27 mouse cellular contexts compared by ENCODE assay signal in the genomic region with DNA sequence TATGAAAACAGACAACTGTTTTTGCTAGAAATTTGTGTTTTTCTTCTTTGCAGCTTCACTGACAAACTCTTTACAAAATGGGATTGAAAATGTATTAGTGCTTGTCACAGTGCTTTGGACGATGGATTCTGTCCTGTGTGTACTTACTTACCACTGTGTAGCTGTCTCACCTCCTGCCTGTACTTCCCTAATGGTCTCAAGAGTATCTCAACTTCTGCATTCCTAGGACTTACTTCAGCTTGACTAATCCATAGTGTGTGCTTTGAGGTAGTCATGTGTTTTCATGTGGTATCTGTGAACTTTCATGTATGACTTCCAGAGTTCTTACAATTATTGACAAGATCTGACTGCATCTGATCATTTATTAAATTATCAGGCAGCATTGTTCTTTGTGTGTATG. TPM values are rescaled to one million over a fixed set of nuclear protein-coding genes. Genes with fewer than 3 reads are reported as not detected.
DNase-seq lines count a peak whose midpoint lies in the region; ATAC-seq and TF ChIP-seq lines count a peak whose summit lies in the region.
"Had no signal": no experiment of that assay in that cellular context is flagged by ENCODE, and none has a peak within 500 bp of the region (broad histone marks: within the 10 kb centered on the region; RNA-seq: fewer than 3 reads in every experiment).

No protein-coding gene starts in this region.

- no peak overlapping the region for H3K4me2 ChIP-seq in liver, embryonic 11.5 days
- H3K4me2 ChIP-seq in heart, embryonic 12.5 days: no peak overlapping the region
- H3K4me2 ChIP-seq: heart, embryonic 15.5 days; hindbrain, embryonic 15.5 days; limb, embryonic 12.5 days had no signal

- H3K4me1 ChIP-seq in liver, adult 2 months (ENCODE audit: control insufficient read depth, insufficient read depth, low read length): no peaks in the 10 kb centered on the region
- no peaks in the 10 kb centered on the region for H3K4me1 ChIP-seq in liver, embryonic 11.5 days (replicated peaks; ENCODE audit: control insufficient read depth, insufficient read depth, low read length)
- peaks cover 5% of the 10 kb centered on the region; the same call in 1 of the 2 replicates for H3K4me1 ChIP-seq in heart, embryonic 12.5 days (replicated peaks)
- H3K4me1 ChIP-seq: forebrain, embryonic 10.5 days; heart, embryonic 15.5 days; hindbrain, embryonic 15.5 days had no signal

- H3K27ac ChIP-seq in liver, adult 2 months (replicated peaks; ENCODE audit: insufficient read depth, low read depth, low read length): no peak overlapping the region
- no peak overlapping the region for H3K27ac ChIP-seq in liver, embryonic 11.5 days (ENCODE audit: low read depth, low read length)
- H3K27ac ChIP-seq in heart, embryonic 12.5 days (ENCODE audit: poor library complexity, severe bottlenecking): no peak overlapping the region
- H3K27ac ChIP-seq: forebrain, embryonic 10.5 days; heart, embryonic 15.5 days; hindbrain, embryonic 15.5 days; layer of hippocampus, adult 2 months; limb, embryonic 12.5 days; liver, embryonic 14.5 days; stomach, postnatal 0 days had no signal

- no peak overlapping the region for H3K9ac ChIP-seq in liver, adult 2 months (ENCODE audit: low read depth, low read length)
- H3K9ac ChIP-seq in liver, embryonic 11.5 days (ENCODE audit: low read depth, low read length): no peak overlapping the region
- H3K9ac ChIP-seq in heart, embryonic 12.5 days: no peak overlapping the region
- H3K9ac ChIP-seq: heart, embryonic 15.5 days; hindbrain, embryonic 15.5 days; limb, embryonic 12.5 days; liver, embryonic 14.5 days had no signal

- H3K36me3 ChIP-seq in liver, adult 2 months (ENCODE audit: control insufficient read depth, insufficient read depth, low read length): no peaks in the 10 kb centered on the region
- H3K36me3 ChIP-seq in liver, embryonic 11.5 days (ENCODE audit: control insufficient read depth, insufficient read depth, low read length): no peaks in the 10 kb centered on the region
- H3K36me3 ChIP-seq in splenic B cell, adult 2 months (ENCODE audit: control insufficient read depth, insufficient read depth, low read length, poor library complexity, severe bottlenecking): no peaks in the 10 kb centered on the region
- H3K36me3 ChIP-seq in heart, embryonic 12.5 days: peaks cover 12% of the 10 kb centered on the region
- H3K36me3 ChIP-seq: hindbrain, embryonic 15.5 days; limb, embryonic 12.5 days had no signal

- peak; percentile 15 for DNase-seq in liver, adult 2 months (ENCODE audit: extremely low read depth, low read depth, low spot score)
- no peak for DNase-seq in liver, embryonic 11.5 days (ENCODE audit: low spot score)
- DNase-seq in MEL-GATA-1-ER (ENCODE audit: extremely low read depth, low read depth): peak; percentile 45
- DNase-seq in splenic B cell, adult 2 months (ENCODE audit: low read depth, low spot score): peak; percentile 53
- no peak for DNase-seq in cerebellum, postnatal 36 days
- DNase-seq: adrenal gland, postnatal 14 days; cerebellum, adult 11 months; cerebellum, adult 9-11 months; gastrocnemius, postnatal 36 days; heart, postnatal 36 days; kidney, adult 8-10 months; kidney, postnatal 10 days; layer of hippocampus, postnatal 36 days; midbrain, embryonic 14.5 days; right cerebral cortex, adult 18-20 months; thymus, adult 2 months; thymus, postnatal 4 days had no signal

- no peak for TF ChIP-seq POLR2A in liver, adult 2 months (IDR thresholded peaks at IDR 0.05; ENCODE audit: extremely low read depth, insufficient read depth, low read length)

- H3K79me2 ChIP-seq in liver, adult 2 months (ENCODE audit: control insufficient read depth, insufficient read depth, low read length): peaks cover 10% of the 10 kb centered on the region

- no peak for ATAC-seq in liver, embryonic 11.5 days (replicated peaks; ENCODE audit: low FRiP score)
- peak; percentile 63 to 69; a peak in 3 of 4 replicates for ATAC-seq in hematopoietic stem cell, adult 5-6 weeks (replicated peaks in 1 of 2; ENCODE audit: insufficient read depth in 1 of 2, low FRiP score in 2 of 2, low TSS enrichment in 1 of 2, low read depth in 1 of 2, poor library complexity in 2 of 2, severe bottlenecking in 2 of 2)
- ATAC-seq in heart, embryonic 12.5 days (ENCODE audit: insufficient number of reproducible peaks, low FRiP score): no peak
- ATAC-seq: forebrain, embryonic 16.5 days had no signal

- no peak overlapping the region for H3K4me3 ChIP-seq in liver, adult 2 months (ENCODE audit: insufficient read depth, low read depth, low read length)
- no peak overlapping the region for H3K4me3 ChIP-seq in liver, embryonic 11.5 days (ENCODE audit: low read depth, low read length)
- no peak overlapping the region for H3K4me3 ChIP-seq in heart, embryonic 12.5 days
- H3K4me3 ChIP-seq: forebrain, embryonic 10.5 days; heart, embryonic 15.5 days; hindbrain, embryonic 15.5 days; layer of hippocampus, adult 2 months; limb, embryonic 12.5 days had no signal

- H3K27me3 ChIP-seq in liver, adult 2 months (ENCODE audit: control insufficient read depth, insufficient read depth, low read length): no peaks in the 10 kb centered on the region
- no peaks in the 10 kb centered on the region for H3K27me3 ChIP-seq in liver, embryonic 11.5 days (replicated peaks; ENCODE audit: control insufficient read depth, insufficient read depth, low read length)
- no peaks in the 10 kb centered on the region for H3K27me3 ChIP-seq in splenic B cell, adult 2 months (ENCODE audit: control insufficient read depth, insufficient read depth, low read length, poor library complexity, severe bottlenecking)
- no peaks in the 10 kb centered on the region for H3K27me3 ChIP-seq in heart, embryonic 12.5 days (replicated peaks)
- H3K27me3 ChIP-seq: heart, embryonic 15.5 days; hindbrain, embryonic 15.5 days; limb, embryonic 12.5 days had no signal

- 61% methylated on average over 1 of the region's 1 CpGs for WGBS in liver, adult 2 months
- 59% methylated on average over 1 of the region's 1 CpGs for WGBS in liver, embryonic 11.5 days
- 86% methylated on average over 1 of the region's 1 CpGs for WGBS in heart, embryonic 12.5 days

- TF ChIP-seq CTCF in liver, adult 2 months (IDR thresholded peaks at IDR 0.05; ENCODE audit: low read depth, low read length): no peak

- no peaks in the 10 kb centered on the region for H3K9me3 ChIP-seq in liver, embryonic 11.5 days (ENCODE audit: control insufficient read depth, low read length)
- no peaks in the 10 kb centered on the region for H3K9me3 ChIP-seq in heart, embryonic 12.5 days (replicated peaks)
- H3K9me3 ChIP-seq: forebrain, embryonic 10.5 days; heart, embryonic 15.5 days; hindbrain, embryonic 15.5 days; limb, embryonic 12.5 days had no signal

RNA-seq across cellular contexts. Expression of gene Rtn4, which starts 35.2 kb away (rescaled TPM):
- 110 and 156 TPM in 2 replicates for total RNA-seq in liver, adult 2 months (2014; rRNA removed)
- polyA plus RNA-seq in liver, adult 2 months (2012; rRNA removed): 38.7 and 45.3 TPM in 2 replicates
- 23.4 and 24.6 TPM in 2 replicates for polyA plus RNA-seq in liver, embryonic 11.5 days (2014; fragmentation: Nextera tagmentation; extraction: Ambion mirVana)
- 126 and 139 TPM in 2 replicates for total RNA-seq in hematopoietic stem cell, adult 5-6 weeks (2017)
- 77.8 and 81.6 TPM in 2 replicates for polyA plus RNA-seq in heart, embryonic 12.5 days (2016; fragmentation: Nextera tagmentation; extraction: Ambion mirVana)

Comparison
In these comparisons a context has a peak if more than half of its experiments do, and no peak if none do; other contexts are left out.
1. DNase-seq: peak in liver, adult 2 months (single experiment), MEL-GATA-1-ER (single experiment) and splenic B cell, adult 2 months (single experiment); none in liver, embryonic 11.5 days (single experiment) and cerebellum, postnatal 36 days (0 of 2).
2. ATAC-seq: peak in hematopoietic stem cell, adult 5-6 weeks (2 of 2); none in liver, embryonic 11.5 days (single experiment) and heart, embryonic 12.5 days (single experiment).